Mouse (Mus musculus): ENCODE measurements at regions not wholly inside any gene's neighbourhood (a gene's known extent, or its start where the extent isn't known, plus 50 kb on each side); places are given as distances from the start of the nearest gene placed in this dataset.

DNA sequence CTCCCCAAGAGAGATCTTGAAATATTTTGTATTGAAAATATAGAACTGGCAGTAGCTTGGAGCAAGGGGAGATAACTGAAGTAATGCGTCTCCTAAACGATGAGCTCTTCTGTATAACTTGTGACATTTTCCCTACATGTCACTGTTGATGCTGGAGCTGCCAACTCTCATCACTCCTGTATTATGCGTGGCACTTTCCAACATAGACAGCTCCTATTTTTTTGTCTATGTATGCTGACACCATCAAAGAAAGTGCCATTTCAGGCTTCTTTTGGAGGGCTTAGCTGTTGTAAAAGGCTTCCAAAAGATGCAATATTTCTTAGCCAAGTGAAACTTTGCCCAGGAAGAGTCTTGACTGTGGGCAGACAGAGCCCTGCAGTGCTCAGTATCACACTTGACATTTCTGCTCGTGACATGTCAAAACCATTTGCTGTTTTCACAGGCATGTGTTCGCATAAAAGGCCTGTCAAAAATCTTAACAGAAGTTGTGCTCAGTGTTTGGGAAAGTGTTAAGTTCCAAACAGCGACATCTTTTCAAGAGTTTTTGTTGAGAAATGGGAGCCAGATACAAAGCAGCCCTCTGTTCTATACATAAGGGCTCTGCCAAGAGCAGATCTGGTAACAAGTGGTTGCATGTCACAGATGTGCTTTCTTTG lies 53.6 kb upstream of the Otol1 start:
- Histone ChIP-seq H3K36me3 (ENCODE audit: insufficient read depth, low read length) (no peaks in the 10 kb centered on the region), H3K9ac (replicated peaks; ENCODE audit: low read length) (no peak overlapping the region), H3K27me3 (ENCODE audit: insufficient read depth, low read length) (no peaks in the 10 kb centered on the region), H3K27ac (no peak overlapping the region), H3K4me3 (ENCODE audit: low read length) (no peak overlapping the region), H3K9me3 (ENCODE audit: low read length) (no peaks in the 10 kb centered on the region), H3K4me1 (ENCODE audit: insufficient read depth, low read length) (no peaks in the 10 kb centered on the region), H3K4me2 (ENCODE audit: low read depth, low read length) (no peak overlapping the region)
- DNase-seq (ENCODE audit: low spot score) (peak; percentile 39), ATAC-seq (peak; percentile 92)
- WGBS, result 53% methylated on average over 6 of the region's 6 CpGs
- no peak for TF ChIP-seq CTCF (IDR thresholded peaks at IDR 0.05; ENCODE audit: low read depth)

DNA sequence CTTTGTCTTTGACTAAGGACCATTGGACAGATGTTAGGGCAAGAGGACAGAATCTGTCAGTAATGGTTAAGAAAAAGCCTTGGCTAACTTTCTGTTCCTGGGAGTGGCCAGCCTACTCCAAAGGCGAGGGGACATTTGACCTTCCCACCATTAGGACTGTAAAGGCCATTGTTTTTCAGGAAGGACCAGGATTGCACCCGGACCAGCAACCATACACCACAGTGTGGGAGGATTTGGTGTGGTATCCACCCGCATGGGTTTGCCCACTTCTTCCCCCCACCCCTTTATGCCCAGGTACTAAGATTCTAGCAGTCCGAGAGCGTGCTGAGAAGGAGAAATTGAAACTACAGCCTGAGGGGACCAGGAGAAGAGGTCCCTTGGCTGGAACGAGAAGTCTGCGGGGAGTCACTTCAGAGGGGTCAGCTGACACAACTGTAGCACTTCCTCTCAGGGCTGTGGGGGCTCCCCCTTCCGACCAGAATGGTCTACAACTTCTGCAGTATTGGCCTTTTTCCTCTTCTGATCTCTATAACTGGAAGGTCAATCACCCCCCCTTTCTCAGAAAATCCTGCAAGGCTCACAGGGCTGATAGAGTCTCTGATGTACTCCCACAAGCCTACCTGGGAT lies 63.2 kb upstream of the Sptssb start:
- H3K9ac ChIP-seq (replicated peaks; ENCODE audit: low read length), result no peak overlapping the region
- no peaks in the 10 kb centered on the region for H3K9me3 ChIP-seq (ENCODE audit: low read length)
- H3K4me2 ChIP-seq (ENCODE audit: low read depth, low read length), result no peak overlapping the region
- H3K27ac ChIP-seq, result no peak overlapping the region
- no peak for TF ChIP-seq CTCF (IDR thresholded peaks at IDR 0.05; ENCODE audit: low read depth)
- WGBS, result 82% methylated on average over 8 of the region's 8 CpGs
- no peaks in the 10 kb centered on the region for H3K27me3 ChIP-seq (ENCODE audit: insufficient read depth, low read length)
- ATAC-seq (no peak), DNase-seq (ENCODE audit: low spot score) (no peak)
- H3K36me3 ChIP-seq (ENCODE audit: insufficient read depth, low read length), result no peaks in the 10 kb centered on the region
- H3K4me3 ChIP-seq (ENCODE audit: low read length), result no peak overlapping the region
- H3K4me1 ChIP-seq (ENCODE audit: insufficient read depth, low read length), result no peaks in the 10 kb centered on the region

DNA sequence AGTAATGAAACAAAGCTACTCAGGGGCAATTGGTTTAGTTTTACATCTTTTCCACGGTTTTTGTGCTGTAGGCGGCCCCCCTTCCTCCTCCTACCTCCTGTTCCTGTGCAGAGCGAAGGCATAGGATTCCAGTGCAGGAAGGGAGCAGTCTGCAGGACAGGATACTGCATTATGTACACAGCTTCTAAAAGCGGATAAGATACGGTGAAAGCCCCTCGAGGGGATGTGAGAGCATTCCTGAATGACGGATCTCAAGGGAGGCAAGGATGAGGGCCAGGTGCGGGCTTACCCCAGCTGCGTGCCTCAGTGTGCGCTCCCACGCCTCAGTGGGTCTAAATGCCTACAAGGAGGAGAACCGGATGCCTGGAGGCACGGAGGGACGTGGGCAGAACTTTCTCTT lies 53.1 kb upstream of the Sptssb start:
- WGBS, result 30% methylated on average over 14 of the region's 14 CpGs
- H3K27ac ChIP-seq, result no peak overlapping the region
- H3K9ac ChIP-seq (replicated peaks; ENCODE audit: low read length), result no peak overlapping the region
- no peak for DNase-seq (ENCODE audit: low spot score)
- no peak overlapping the region; the same call in 1 of the 2 replicates for H3K4me2 ChIP-seq (ENCODE audit: low read depth, low read length)
- H3K36me3 ChIP-seq (ENCODE audit: insufficient read depth, low read length), result no peaks in the 10 kb centered on the region
- no peaks in the 10 kb centered on the region for H3K9me3 ChIP-seq (ENCODE audit: low read length)
- H3K4me3 ChIP-seq (ENCODE audit: low read length), result no peak overlapping the region
- no peaks in the 10 kb centered on the region for H3K27me3 ChIP-seq (ENCODE audit: insufficient read depth, low read length)
- H3K4me1 ChIP-seq (ENCODE audit: insufficient read depth, low read length), result no peaks in the 10 kb centered on the region
- TF ChIP-seq CTCF (IDR thresholded peaks at IDR 0.05; ENCODE audit: low read depth), result no peak
- no peak for ATAC-seq

DNA sequence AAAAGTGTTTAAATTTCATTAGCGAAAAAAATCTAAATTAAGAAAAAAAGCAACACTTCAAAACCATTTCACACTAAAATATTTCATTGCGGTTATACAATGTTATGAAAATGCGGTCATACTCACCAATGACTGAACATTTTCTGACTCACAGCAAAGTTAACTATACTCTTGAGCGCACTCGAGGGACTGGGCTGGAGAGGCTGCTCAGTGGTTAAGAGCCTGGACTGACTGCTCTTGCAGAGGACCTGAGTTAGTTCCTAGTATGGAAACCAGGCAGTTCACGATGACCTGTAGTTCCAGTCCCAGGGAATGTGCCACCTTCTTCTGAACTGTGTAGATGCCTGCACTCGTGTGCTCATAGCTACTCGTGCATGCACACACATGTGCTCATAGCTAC lies 50.3 kb upstream of the Sptssb start:
- H3K9ac ChIP-seq (replicated peaks; ENCODE audit: low read length), result no peak overlapping the region
- H3K4me3 ChIP-seq (ENCODE audit: low read length), result no peak overlapping the region
- DNase-seq (ENCODE audit: low spot score), result no peak
- no peak overlapping the region for H3K27ac ChIP-seq
- ATAC-seq, result no peak
- no peak for TF ChIP-seq CTCF (IDR thresholded peaks at IDR 0.05; ENCODE audit: low read depth)
- H3K27me3 ChIP-seq (ENCODE audit: insufficient read depth, low read length), result no peaks in the 10 kb centered on the region
- H3K4me2 ChIP-seq (ENCODE audit: low read depth, low read length), result no peak overlapping the region
- H3K4me1 ChIP-seq (ENCODE audit: insufficient read depth, low read length), result no peaks in the 10 kb centered on the region
- no peaks in the 10 kb centered on the region for H3K36me3 ChIP-seq (ENCODE audit: insufficient read depth, low read length)
- 93% methylated on average over 8 of the region's 8 CpGs for WGBS
- no peaks in the 10 kb centered on the region for H3K9me3 ChIP-seq (ENCODE audit: low read length)
